Mouse (Mus musculus): ENCODE results near the gene Arap1. TPM values are rescaled to one million over a fixed set of nuclear protein-coding genes. Genes with fewer than 3 reads are reported as not detected.
A peak's percentile ranks its signal among the peaks of the same experiment; 100 is the strongest.

The Arap1 gene
- total RNA-seq, 2 experiments from 2014 or later: 47.2 to 74.1 TPM

- DNase-seq: no peak
Measured at GRCm38 (mm10) chr7:101362791-101363191, 14.9 kb downstream of the Arap1 start.

DNA sequence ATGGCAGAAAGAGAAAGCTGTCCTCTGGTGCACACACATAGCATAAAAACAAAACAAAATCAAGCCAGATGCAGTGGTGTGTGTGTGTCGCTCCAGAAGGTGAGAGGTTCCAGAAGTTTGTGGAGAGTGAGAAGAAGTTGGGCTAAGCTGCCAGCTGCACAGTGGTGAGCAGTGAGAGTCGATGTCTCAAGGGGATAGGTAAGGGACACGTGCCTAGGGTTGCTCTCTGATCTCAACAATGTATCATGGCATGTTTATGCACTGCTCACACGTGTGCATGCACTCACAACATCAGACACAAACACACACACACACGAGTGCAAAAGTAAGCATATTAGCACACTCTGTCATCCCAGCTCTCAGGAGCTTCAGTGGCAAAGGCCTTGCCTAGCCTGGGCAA is 16.0 kb downstream of the Arap1 start:
- DNase-seq: no peak

DNA sequence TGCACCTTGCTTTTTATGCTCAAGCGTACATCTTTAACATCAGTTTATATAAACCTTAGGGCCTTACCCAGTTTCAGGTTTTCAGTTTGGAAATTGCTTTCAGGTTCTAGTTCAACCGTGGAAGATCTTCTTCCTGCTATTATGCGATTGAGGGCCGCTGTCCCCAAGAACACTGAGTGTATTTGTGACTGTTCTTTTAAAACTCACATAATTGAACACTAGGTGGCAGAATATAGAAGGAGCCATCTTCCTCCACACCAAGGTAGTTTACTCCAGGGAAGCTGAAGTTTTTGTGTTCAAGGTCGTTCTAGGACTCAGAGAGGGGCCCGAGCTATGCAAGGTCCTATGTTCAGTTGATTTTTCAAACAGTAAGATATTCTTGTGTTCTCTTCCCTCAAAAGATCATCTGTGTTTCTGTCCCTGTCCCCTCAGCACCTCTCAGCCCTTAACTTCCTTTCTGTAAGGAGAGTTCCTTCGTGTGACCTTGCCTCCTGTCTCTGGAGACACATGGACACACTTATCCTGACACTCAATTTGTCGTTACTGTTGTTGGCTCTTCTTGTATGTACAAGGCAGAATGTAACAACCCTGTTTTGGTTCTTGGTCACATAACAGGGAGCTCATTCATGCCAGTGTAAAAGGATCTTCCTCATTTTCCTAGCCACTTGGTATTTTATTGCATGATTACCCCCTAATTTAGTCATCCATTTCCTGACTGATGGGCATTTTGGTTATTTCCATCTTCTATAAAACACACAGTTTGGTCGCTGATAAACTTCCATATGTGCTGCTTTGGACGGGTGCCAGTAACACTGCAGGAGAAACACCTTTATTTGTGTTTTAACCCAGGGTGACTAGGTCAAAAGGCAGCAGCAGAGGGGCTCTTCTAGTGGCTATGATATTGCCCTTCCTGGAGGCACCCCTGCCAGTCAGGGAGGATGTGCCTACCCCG is 20.3 kb downstream of the Arap1 start:
- DNase-seq: no peak

DNA sequence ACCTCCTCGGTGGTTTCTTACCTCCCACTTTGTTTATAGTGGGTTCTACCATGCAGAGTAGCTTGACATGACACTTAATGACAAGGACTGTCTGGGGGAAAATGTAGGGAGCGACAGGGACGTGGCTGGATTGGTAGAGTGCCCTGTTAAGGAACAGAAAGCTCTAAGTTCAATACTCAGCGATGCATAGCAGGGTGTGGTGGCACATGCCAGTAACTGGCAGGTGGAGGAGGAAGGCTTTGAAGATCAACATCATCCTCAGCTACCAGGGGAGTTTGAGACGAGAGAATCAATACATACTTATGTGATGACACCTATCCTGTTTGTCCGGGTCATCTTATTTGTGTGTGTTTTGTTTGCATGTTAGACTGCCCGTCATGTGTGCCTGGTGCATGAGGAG is 21.8 kb downstream of the Arap1 start:
- DNase-seq: no peak

- no peak for DNase-seq
Measured at GRCm38 (mm10) chr7:101373082-101373481, 25.2 kb downstream of the Arap1 start.

GRCm38 (mm10) chr7:101374155-101374554 is 26.3 kb downstream of the Arap1 start:
- peak; percentile 47 for DNase-seq

- DNase-seq: no peak
Measured at GRCm38 (mm10) chr7:101376701-101377340, 29.0 kb downstream of the Arap1 start.

GRCm38 (mm10) chr7:101377741-101378262 is 29.9 kb downstream of the Arap1 start:
- peak; percentile 76 for DNase-seq

DNA sequence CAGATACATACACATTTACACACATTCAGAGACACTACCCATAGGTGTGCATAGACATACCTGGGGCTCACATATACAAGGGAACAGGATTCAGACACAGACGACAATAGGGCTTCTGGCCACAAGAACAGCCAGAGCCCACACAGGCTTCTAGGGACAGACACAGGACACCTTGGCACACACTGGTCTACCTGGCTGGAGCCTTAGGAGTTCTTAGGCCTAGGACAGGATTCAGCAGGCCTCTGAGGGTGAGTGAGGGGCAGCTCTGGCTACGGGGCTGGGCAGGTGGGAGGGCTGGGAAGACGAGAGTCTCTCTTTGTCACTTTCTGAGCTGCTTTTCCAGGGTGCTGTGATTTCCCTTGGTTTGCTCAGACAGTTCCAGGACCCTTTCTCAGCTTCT is 30.4 kb downstream of the Arap1 start:
- no peak for DNase-seq

- peak; percentile 59 for DNase-seq
Measured at GRCm38 (mm10) chr7:101378796-101379465, 31.1 kb downstream of the Arap1 start.

DNA sequence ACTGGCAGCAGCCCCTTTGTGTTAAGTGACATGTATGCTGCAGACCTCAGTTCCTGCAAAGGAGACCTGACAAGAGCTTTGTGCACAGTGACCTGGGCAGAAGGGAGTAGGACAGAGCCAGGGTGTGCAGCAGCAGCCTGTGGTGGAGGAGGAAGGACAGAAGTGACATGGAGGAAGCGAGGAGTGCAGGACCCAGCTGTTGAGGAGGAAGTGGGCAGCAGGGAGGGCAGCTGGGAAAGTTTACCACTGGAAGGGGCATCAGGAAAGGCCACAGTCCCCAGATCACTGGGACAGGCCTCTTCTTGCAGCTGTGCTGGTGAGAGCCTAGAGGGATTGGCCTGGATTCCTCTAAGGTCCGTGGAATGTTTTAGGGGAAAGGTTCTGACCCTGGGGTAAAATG is 31.9 kb downstream of the Arap1 start:
- DNase-seq: no peak

DNA sequence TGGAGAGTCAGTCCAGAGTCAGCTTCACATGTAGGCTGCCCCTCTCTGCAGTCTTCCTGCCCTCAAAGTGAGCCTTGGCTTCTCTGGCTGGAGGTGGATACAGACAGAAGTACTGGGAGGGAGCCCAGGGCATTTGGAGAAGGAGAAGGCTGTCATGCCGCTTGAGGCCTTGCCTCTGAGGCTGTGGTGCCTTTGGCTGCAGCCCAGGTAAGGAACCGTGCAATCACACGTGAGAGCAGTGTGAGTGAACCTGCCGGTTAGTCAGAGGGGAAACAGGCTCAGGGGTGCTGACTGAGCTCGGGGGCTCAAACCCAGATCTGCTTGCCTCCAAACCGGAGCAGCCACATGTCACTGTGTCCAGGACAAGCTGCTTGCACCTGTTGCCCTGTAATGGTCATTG is 33.6 kb downstream of the Arap1 start:
- peak; percentile 51 for DNase-seq

- peak; percentile 50 for DNase-seq
Measured at GRCm38 (mm10) chr7:101382378-101382777, 34.5 kb downstream of the Arap1 start.

- DNase-seq: no peak
Measured at GRCm38 (mm10) chr7:101383756-101384155, 35.9 kb downstream of the Arap1 start.

- peak; percentile 45 for DNase-seq
Measured at GRCm38 (mm10) chr7:101384931-101385330, 37.1 kb downstream of the Arap1 start.

DNA sequence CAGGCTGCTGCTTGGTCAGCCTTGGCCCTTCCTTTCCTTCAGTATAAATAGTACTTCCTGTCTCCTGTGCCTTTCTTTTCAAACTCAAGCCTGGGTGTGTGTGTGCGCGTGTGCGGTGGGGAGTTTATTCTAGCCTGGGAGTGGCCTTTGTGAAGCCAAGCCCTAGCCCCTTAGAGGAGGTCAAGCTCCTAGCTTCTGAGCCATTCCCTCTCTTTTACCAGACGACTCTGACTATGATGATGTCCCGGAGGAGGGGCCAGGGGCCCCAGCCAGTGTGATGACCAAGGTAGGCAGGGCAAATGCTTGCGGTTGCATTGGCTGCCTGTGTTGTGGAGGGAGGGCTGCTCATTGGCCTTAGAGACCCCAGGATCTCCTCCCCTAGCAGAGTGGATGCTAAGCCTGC is 37.5 kb downstream of the Arap1 start:
- DNase-seq: no peak

- DNase-seq: no peak
Measured at GRCm38 (mm10) chr7:101385866-101386452, 38.1 kb downstream of the Arap1 start.

- no peak for DNase-seq
Measured at GRCm38 (mm10) chr7:101389256-101389655, 41.4 kb downstream of the Arap1 start.

DNA sequence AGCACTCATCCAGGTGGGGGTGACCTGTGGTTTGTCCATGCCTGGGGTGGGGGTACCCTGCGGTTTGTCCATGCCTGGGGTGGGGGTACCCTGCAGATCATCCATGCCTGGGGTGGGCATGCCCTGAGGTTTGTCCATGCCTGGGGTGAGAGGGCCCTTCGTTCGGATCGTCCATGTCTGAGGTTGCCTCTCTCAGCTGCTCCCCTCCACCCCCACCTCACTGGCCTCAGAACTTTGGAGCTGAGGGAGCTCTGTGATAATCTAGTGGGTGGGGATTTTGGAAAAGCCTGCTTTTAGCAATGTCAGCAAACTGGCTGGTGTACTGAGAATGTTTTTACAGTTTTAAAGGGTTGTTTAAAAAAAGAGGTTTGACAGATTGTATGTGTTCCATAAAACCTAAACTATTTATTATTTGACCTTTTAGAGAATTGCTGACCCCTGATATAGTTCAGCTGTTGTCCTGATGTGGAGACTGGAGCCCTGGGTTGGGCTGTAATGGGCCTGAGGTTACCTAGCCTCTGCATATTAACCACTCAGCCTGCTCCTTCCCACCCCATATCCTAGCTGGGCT is 44.1 kb downstream of the Arap1 start:
- DNase-seq: no peak

- DNase-seq: no peak
Measured at GRCm38 (mm10) chr7:101393015-101393414, 45.1 kb downstream of the Arap1 start.

GRCm38 (mm10) chr7:101393694-101394504 is 46.0 kb downstream of the Arap1 start:
- peak; percentile 47 for DNase-seq
